20 mouse cellular contexts compared by ENCODE assay signal in the genomic region with DNA sequence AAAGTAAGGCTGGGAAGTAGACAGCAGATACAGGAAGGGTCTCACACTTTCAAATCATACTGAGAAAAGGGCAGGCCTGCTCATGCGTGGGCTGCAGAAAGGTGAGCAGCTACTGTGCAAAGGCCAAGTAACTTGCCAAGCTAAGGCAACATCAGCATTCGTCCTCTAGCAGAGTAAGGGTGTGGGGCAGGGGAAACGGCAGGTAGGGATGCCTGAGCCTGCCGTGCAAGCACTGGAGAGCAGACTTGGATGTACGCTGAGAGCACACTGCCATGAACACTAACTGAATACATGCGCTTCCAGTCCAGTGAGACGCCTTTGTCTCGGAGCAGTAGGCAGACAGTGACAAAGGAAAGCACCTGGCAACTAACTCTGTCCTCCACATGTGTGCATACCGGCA.
DNase-seq lines count a peak whose midpoint lies in the region; ATAC-seq and TF ChIP-seq lines count a peak whose summit lies in the region.
"Had no signal": no experiment of that assay in that cellular context is flagged by ENCODE, and none has a peak within 500 bp of the region (broad histone marks: within the 10 kb centered on the region; RNA-seq: fewer than 3 reads in every experiment).

No protein-coding gene starts in this region.

- no peak overlapping the region for H3K9ac ChIP-seq in hindbrain, postnatal 0 days (replicated peaks; ENCODE audit: low read length)
- H3K9ac ChIP-seq in midbrain, embryonic 11.5 days (ENCODE audit: low read length) = no peak overlapping the region
- H3K9ac ChIP-seq: embryonic facial prominence, embryonic 12.5 days had no signal

- H3K4me3 ChIP-seq in hindbrain, postnatal 0 days (ENCODE audit: low read length) = no peak overlapping the region
- no peak overlapping the region for H3K4me3 ChIP-seq in hindbrain, embryonic 10.5 days
- H3K4me3 ChIP-seq in midbrain, embryonic 11.5 days (ENCODE audit: low read depth, low read length) = no peak overlapping the region
- H3K4me3 ChIP-seq in midbrain, embryonic 10.5 days = no peak overlapping the region
- H3K4me3 ChIP-seq: embryonic facial prominence, embryonic 10.5 days; embryonic facial prominence, embryonic 12.5 days had no signal

- H3K4me2 ChIP-seq in hindbrain, postnatal 0 days (ENCODE audit: low read depth, low read length) = no peak overlapping the region
- H3K4me2 ChIP-seq in midbrain, embryonic 11.5 days = no peak overlapping the region
- H3K4me2 ChIP-seq: embryonic facial prominence, embryonic 12.5 days had no signal

- 0 out of 2 replicates have a peak, but pooled peaks cover 3% of the 10 kb centered on the region for H3K36me3 ChIP-seq in hindbrain, postnatal 0 days (ENCODE audit: insufficient read depth, low read length)
- H3K36me3 ChIP-seq in hindbrain, embryonic 10.5 days = peaks cover 90% of the 10 kb centered on the region
- 0 out of 2 replicates have a peak, but pooled peaks cover 2% of the 10 kb centered on the region for H3K36me3 ChIP-seq in midbrain, embryonic 11.5 days (ENCODE audit: control insufficient read depth, insufficient read depth, low read length)
- H3K36me3 ChIP-seq in midbrain, embryonic 10.5 days = peaks cover 82% of the 10 kb centered on the region

- no peaks in the 10 kb centered on the region for H3K27me3 ChIP-seq in hindbrain, postnatal 0 days (ENCODE audit: insufficient read depth, low read length)
- no peaks in the 10 kb centered on the region for H3K27me3 ChIP-seq in hindbrain, embryonic 10.5 days (ENCODE audit: insufficient read depth, poor library complexity, severe bottlenecking)
- H3K27me3 ChIP-seq in midbrain, embryonic 11.5 days (ENCODE audit: control insufficient read depth, insufficient read depth, low read length) = no peaks in the 10 kb centered on the region
- H3K27me3 ChIP-seq in midbrain, embryonic 10.5 days (ENCODE audit: low read depth, poor library complexity, severe bottlenecking) = no peaks in the 10 kb centered on the region
- H3K27me3 ChIP-seq: embryonic facial prominence, embryonic 12.5 days had no signal

- no peak for DNase-seq in frontal cortex, postnatal 25 days (ENCODE audit: low spot score in 2 of 2)
- DNase-seq in hindbrain, postnatal 0 days (ENCODE audit: low spot score) = no peak
- DNase-seq in hindbrain, embryonic 10.5 days (ENCODE audit: low spot score) = no peak
- peak; percentile 73 for DNase-seq in midbrain, embryonic 11.5 days (ENCODE audit: low spot score, missing footprints)
- DNase-seq in midbrain, embryonic 10.5 days (ENCODE audit: low spot score) = no peak
- DNase-seq in layer of hippocampus, postnatal 10 days (ENCODE audit: low spot score in 2 of 2) = no peak
- DNase-seq: adrenal gland, adult 2 months; adrenal gland, postnatal 10 days; adrenal gland, postnatal 25 days; cerebellum, adult 11 months; cerebellum, adult 18-20 months; cerebellum, adult 8-10 months; cerebellum, adult 9-11 months; cerebellum, postnatal 14 days; cerebellum, postnatal 36 days had no signal

- no peaks in the 10 kb centered on the region for H3K4me1 ChIP-seq in hindbrain, postnatal 0 days (ENCODE audit: insufficient read depth, low read length)
- no peaks in the 10 kb centered on the region for H3K4me1 ChIP-seq in hindbrain, embryonic 10.5 days (replicated peaks)
- no peaks in the 10 kb centered on the region for H3K4me1 ChIP-seq in midbrain, embryonic 11.5 days (ENCODE audit: control insufficient read depth, insufficient read depth, low read length)
- no peaks in the 10 kb centered on the region for H3K4me1 ChIP-seq in midbrain, embryonic 10.5 days
- H3K4me1 ChIP-seq: embryonic facial prominence, embryonic 10.5 days; embryonic facial prominence, embryonic 12.5 days had no signal

- H3K9me3 ChIP-seq in hindbrain, postnatal 0 days (ENCODE audit: low read length) = no peaks in the 10 kb centered on the region
- H3K9me3 ChIP-seq in hindbrain, embryonic 10.5 days = no peaks in the 10 kb centered on the region
- no peaks in the 10 kb centered on the region for H3K9me3 ChIP-seq in midbrain, embryonic 11.5 days (ENCODE audit: control insufficient read depth, low read length)
- H3K9me3 ChIP-seq in midbrain, embryonic 10.5 days (replicated peaks) = no peaks in the 10 kb centered on the region
- H3K9me3 ChIP-seq: embryonic facial prominence, embryonic 10.5 days; embryonic facial prominence, embryonic 12.5 days had no signal

- no peak overlapping the region for H3K27ac ChIP-seq in hindbrain, postnatal 0 days
- H3K27ac ChIP-seq in hindbrain, embryonic 10.5 days = no peak overlapping the region
- H3K27ac ChIP-seq in midbrain, embryonic 11.5 days (ENCODE audit: low read depth, low read length) = no peak overlapping the region
- no peak overlapping the region for H3K27ac ChIP-seq in midbrain, embryonic 10.5 days (replicated peaks)
- H3K27ac ChIP-seq: embryonic facial prominence, embryonic 10.5 days; embryonic facial prominence, embryonic 12.5 days had no signal

- WGBS in hindbrain, postnatal 0 days = 84% methylated on average over 9 of the region's 9 CpGs
- WGBS in hindbrain, embryonic 10.5 days = 94% methylated on average over 9 of the region's 9 CpGs
- WGBS in midbrain, embryonic 11.5 days = 96% methylated on average over 9 of the region's 9 CpGs
- WGBS in midbrain, embryonic 10.5 days = 93% methylated on average over 9 of the region's 9 CpGs

- TF ChIP-seq CTCF in hindbrain, postnatal 0 days (IDR thresholded peaks at IDR 0.05; ENCODE audit: low read depth) = no peak

- 0 out of 2 replicates have a peak, but pooled peaks have one; percentile 2 for ATAC-seq in frontal cortex, adult (ENCODE audit: low TSS enrichment)
- 0 out of 2 replicates have a peak, but pooled peaks have one; percentile 19 for ATAC-seq in hindbrain, postnatal 0 days
- ATAC-seq in midbrain, embryonic 11.5 days (ENCODE audit: low FRiP score) = no peak
- 0 out of 2 replicates have a peak, but pooled peaks have one; percentile 43 for ATAC-seq in erythroid progenitor cell, adult 5-6 weeks (replicated peaks; ENCODE audit: low FRiP score, poor library complexity, severe bottlenecking)
- ATAC-seq: forebrain, embryonic 16.5 days had no signal
